Mouse (Mus musculus): ENCODE measurements around the gene Pla2g2f. TPM values are rescaled to one million over a fixed set of nuclear protein-coding genes. Genes with fewer than 3 reads are reported as not detected.

Pla2g2f gene
- polyA plus RNA-seq, 1 experiment from 2014 or later = not detected

DNA sequence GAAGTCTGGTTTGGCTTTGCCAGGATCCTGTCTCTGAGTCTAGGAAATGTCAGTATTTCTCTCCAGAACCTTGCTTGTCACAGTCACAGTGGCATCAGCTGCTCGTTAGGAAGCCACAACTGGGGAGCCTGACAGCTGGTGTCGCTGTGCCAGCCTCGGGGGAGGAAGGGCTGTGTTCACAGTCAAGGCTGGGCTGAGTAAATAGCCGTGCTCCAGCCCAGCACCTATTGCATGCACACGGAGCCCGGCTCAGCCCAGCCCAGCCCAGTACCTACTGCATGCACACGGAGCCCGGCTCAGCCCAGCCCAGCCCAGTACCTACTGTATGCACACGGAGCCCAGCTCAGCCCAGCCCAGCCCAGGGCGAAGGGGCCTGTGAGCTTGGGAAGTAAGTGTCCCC is 9.6 kb downstream of the Pla2g2f start:
- no peak overlapping the region for H3K27ac ChIP-seq (replicated peaks in 1 of 2; ENCODE audit: control insufficient read depth in 1 of 2, insufficient read depth in 1 of 2, low read depth in 2 of 2, low read length in 2 of 2)
- no peak for ATAC-seq (ENCODE audit: insufficient number of reproducible peaks, insufficient read depth, low FRiP score, low read depth)
- no peaks in the 10 kb centered on the region for H3K36me3 ChIP-seq (ENCODE audit: control insufficient read depth, insufficient read depth, low read length)
- no peak overlapping the region for H3K4me3 ChIP-seq (ENCODE audit: control insufficient read depth in 1 of 2, insufficient read depth in 1 of 2, low read depth in 1 of 2, low read length in 2 of 2)
- 62% methylated on average over 10 of the region's 10 CpGs for WGBS
- H3K9ac ChIP-seq (ENCODE audit: low read length) = no peak overlapping the region
- 0 out of 2 replicates have a peak, but pooled peaks cover 17% of the 10 kb centered on the region for H3K27me3 ChIP-seq (ENCODE audit: control insufficient read depth, insufficient read depth, low read length)
- H3K4me1 ChIP-seq (ENCODE audit: control insufficient read depth in 2 of 2, insufficient read depth in 2 of 2, low read length in 2 of 2) = no peaks in the 10 kb centered on the region
- no peaks in the 10 kb centered on the region for H3K9me3 ChIP-seq (ENCODE audit: control insufficient read depth, low read length)
- H3K4me2 ChIP-seq (ENCODE audit: low read length) = no peak overlapping the region

DNA sequence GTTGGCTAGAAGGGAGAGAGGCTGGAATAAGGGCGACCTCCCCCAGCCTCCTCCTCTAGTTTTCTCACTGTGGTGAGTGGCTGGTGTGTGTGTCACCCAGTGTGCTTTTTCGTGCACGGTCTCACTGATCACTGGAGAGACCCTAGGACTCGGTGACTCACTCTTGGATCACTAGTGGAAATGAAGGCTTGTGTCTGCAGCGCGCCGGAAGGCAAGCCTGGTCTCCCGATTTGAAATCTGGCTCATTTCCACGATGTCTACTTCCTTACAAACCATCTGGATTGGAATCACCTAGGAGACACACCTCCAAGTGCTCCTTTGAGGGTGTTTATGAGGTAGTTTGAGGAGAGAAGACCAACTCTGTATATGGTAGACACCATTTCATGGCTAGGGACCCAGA is 10.6 kb downstream of the Pla2g2f start:
- 82% methylated on average over 9 of the region's 9 CpGs for WGBS
- H3K9me3 ChIP-seq (ENCODE audit: control insufficient read depth, low read length) = no peaks in the 10 kb centered on the region
- no peak overlapping the region for H3K4me2 ChIP-seq (ENCODE audit: low read length)
- 0 out of 2 replicates have a peak, but pooled peaks cover 17% of the 10 kb centered on the region for H3K27me3 ChIP-seq (ENCODE audit: control insufficient read depth, insufficient read depth, low read length)
- no peak overlapping the region for H3K9ac ChIP-seq (ENCODE audit: low read length)
- H3K36me3 ChIP-seq (ENCODE audit: control insufficient read depth, insufficient read depth, low read length) = no peaks in the 10 kb centered on the region
- no peak overlapping the region for H3K27ac ChIP-seq (replicated peaks in 1 of 2; ENCODE audit: control insufficient read depth in 1 of 2, insufficient read depth in 1 of 2, low read depth in 2 of 2, low read length in 2 of 2)
- H3K4me1 ChIP-seq (ENCODE audit: control insufficient read depth in 2 of 2, insufficient read depth in 2 of 2, low read length in 2 of 2) = no peaks in the 10 kb centered on the region
- no peak overlapping the region for H3K4me3 ChIP-seq (ENCODE audit: control insufficient read depth in 1 of 2, insufficient read depth in 1 of 2, low read depth in 1 of 2, low read length in 2 of 2)
- no peak for ATAC-seq (ENCODE audit: insufficient number of reproducible peaks, insufficient read depth, low FRiP score, low read depth)

DNA sequence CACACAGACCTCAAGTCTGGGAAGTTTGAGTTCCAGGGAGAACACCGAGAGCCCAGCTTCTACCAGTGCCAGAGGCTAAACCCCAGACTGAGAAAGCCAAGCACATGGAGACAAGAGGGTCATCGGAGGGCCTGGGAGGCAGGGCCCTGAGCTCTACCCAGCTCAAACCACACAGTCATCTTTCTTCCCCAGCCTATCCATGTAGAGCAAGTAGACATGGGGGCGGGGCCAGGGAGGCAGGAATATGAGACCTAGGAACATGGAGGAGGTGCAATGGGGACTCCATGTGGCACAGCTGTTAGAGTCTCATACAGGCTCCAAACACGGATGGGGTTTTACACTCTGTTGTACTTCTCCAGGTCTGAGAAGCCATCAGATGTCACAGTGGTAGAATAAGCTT is 11.5 kb downstream of the Pla2g2f start:
- no peak for ATAC-seq (ENCODE audit: insufficient number of reproducible peaks, insufficient read depth, low FRiP score, low read depth)
- no peak overlapping the region for H3K4me2 ChIP-seq (ENCODE audit: low read length)
- H3K4me3 ChIP-seq (ENCODE audit: control insufficient read depth in 1 of 2, insufficient read depth in 1 of 2, low read depth in 1 of 2, low read length in 2 of 2) = no peak overlapping the region
- no peak overlapping the region for H3K27ac ChIP-seq (replicated peaks in 1 of 2; ENCODE audit: control insufficient read depth in 1 of 2, insufficient read depth in 1 of 2, low read depth in 2 of 2, low read length in 2 of 2)
- no peaks in the 10 kb centered on the region for H3K4me1 ChIP-seq (ENCODE audit: control insufficient read depth in 2 of 2, insufficient read depth in 2 of 2, low read length in 2 of 2)
- 70% methylated on average over 4 of the region's 4 CpGs for WGBS
- no peaks in the 10 kb centered on the region for H3K9me3 ChIP-seq (ENCODE audit: control insufficient read depth, low read length)
- H3K9ac ChIP-seq (ENCODE audit: low read length) = no peak overlapping the region
- 0 out of 2 replicates have a peak, but pooled peaks cover 17% of the 10 kb centered on the region for H3K27me3 ChIP-seq (ENCODE audit: control insufficient read depth, insufficient read depth, low read length)
- no peaks in the 10 kb centered on the region for H3K36me3 ChIP-seq (ENCODE audit: control insufficient read depth, insufficient read depth, low read length)

DNA sequence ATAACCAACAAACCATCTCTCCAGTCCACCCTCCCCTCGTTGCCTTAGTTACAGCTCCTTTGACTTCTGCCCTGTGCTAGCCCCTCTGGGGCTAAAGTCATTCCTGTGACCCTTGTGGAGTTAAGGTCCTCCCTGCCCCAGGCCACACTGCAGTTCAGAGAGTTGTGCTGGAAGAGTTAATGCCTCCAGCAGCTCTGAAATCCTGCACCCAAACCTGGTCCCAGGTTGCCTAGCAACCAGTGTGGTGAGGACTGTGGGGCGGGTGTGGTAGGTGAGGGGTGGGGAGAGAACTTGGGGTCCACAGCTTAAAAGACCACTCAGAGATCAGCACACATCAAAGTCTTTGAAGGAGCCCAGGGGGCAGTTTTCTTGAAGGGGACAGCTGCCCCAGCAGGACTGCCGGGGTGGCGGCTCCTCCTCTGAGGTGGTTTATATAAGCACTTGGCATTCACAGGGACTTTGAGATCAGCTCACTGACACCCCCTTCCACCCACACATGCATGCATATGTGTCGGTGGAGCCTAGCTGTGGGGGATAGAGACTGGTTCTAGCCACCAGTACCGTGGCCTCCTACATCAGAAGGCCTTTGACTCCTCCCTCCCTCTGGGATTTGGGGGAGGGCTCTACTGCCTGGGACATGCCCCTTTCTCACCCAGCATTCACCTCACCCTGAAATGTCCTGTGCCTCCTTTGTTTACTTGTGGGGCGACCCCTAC is 18.1 kb downstream of the Pla2g2f start:
- no peak overlapping the region for H3K27ac ChIP-seq (replicated peaks in 1 of 2; ENCODE audit: control insufficient read depth in 1 of 2, insufficient read depth in 1 of 2, low read depth in 2 of 2, low read length in 2 of 2)
- no peaks in the 10 kb centered on the region for H3K4me1 ChIP-seq (ENCODE audit: control insufficient read depth in 2 of 2, insufficient read depth in 2 of 2, low read length in 2 of 2)
- H3K9ac ChIP-seq (ENCODE audit: low read length) = no peak overlapping the region
- no peaks in the 10 kb centered on the region for H3K9me3 ChIP-seq (ENCODE audit: control insufficient read depth, low read length)
- no peak for ATAC-seq (ENCODE audit: insufficient number of reproducible peaks, insufficient read depth, low FRiP score, low read depth)
- H3K4me3 ChIP-seq (ENCODE audit: control insufficient read depth in 1 of 2, insufficient read depth in 1 of 2, low read depth in 1 of 2, low read length in 2 of 2) = no peak overlapping the region
- no peaks in the 10 kb centered on the region for H3K27me3 ChIP-seq (ENCODE audit: control insufficient read depth, insufficient read depth, low read length)
- no peaks in the 10 kb centered on the region for H3K36me3 ChIP-seq (ENCODE audit: control insufficient read depth, insufficient read depth, low read length)
- no peak overlapping the region for H3K4me2 ChIP-seq (ENCODE audit: low read length)
- 36% methylated on average over 7 of the region's 7 CpGs for WGBS

DNA sequence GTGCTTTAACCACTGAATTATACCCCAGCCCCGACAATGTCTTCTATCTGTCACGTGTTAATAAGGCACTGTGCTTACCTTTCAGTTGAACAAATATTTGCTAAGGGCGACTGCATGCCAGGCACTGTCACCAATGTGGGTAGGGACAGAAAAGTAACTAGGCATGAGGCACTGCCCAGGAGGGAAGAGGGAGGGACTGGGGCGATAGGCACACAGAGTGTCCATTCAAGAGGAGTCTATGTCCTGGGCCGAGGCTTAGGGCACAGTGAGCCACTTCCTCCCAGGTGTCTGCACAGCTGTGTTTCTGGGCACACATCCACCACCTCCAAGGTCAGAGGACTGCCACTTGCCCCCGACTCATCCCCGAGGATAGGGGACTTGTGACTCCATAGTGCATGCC is 20.4 kb downstream of the Pla2g2f start, which contains the start of gene Ubxn10:
Gene Ubxn10, minus strand, starts transcription at position 137 of the 400 bp plus-strand sequence.
- H3K27ac ChIP-seq (replicated peaks in 1 of 2; ENCODE audit: control insufficient read depth in 1 of 2, insufficient read depth in 1 of 2, low read depth in 2 of 2, low read length in 2 of 2) = no peak within 1 kb of the TSS

DNA sequence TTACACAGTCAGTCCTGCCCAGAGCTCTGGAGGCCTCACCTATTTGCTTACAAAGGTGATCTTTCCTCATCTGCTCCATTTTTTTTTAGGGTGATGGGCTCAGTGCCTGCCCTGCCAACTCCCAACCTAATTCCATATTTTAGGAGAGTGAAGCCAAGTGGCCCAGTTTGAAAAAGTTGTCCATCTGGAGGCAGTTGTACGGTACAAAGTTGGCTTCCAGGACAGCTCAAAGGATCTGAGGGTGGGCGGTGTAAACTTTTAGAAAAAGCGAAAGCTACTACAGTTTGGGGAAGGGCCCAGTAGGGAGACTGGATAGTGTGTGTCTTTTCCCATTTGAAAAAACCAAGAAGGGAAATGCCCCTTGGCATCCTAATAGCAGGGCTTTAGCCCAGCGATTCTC is 22.6 kb downstream of the Pla2g2f start:
- no peak overlapping the region for H3K4me3 ChIP-seq (ENCODE audit: control insufficient read depth in 1 of 2, insufficient read depth in 1 of 2, low read depth in 1 of 2, low read length in 2 of 2)
- no peak overlapping the region for H3K4me2 ChIP-seq (ENCODE audit: low read length)
- H3K9ac ChIP-seq (ENCODE audit: low read length) = no peak overlapping the region
- H3K27me3 ChIP-seq (ENCODE audit: control insufficient read depth, insufficient read depth, low read length) = no peaks in the 10 kb centered on the region
- WGBS = 95% methylated on average over 4 of the region's 4 CpGs
- ATAC-seq (ENCODE audit: insufficient number of reproducible peaks, insufficient read depth, low FRiP score, low read depth) = no peak
- no peaks in the 10 kb centered on the region for H3K36me3 ChIP-seq (ENCODE audit: control insufficient read depth, insufficient read depth, low read length)
- no peaks in the 10 kb centered on the region for H3K4me1 ChIP-seq (ENCODE audit: control insufficient read depth in 2 of 2, insufficient read depth in 2 of 2, low read length in 2 of 2)
- no peak overlapping the region for H3K27ac ChIP-seq (replicated peaks in 1 of 2; ENCODE audit: control insufficient read depth in 1 of 2, insufficient read depth in 1 of 2, low read depth in 2 of 2, low read length in 2 of 2)
- no peaks in the 10 kb centered on the region for H3K9me3 ChIP-seq (ENCODE audit: control insufficient read depth, low read length)

More for the DNA sequence above, 20.4 kb downstream of the Pla2g2f start, which contains the start of gene Ubxn10:
- Histone ChIP-seq H3K9ac (ENCODE audit: low read length) (no peak within 1 kb of the TSS), H3K4me1 (ENCODE audit: control insufficient read depth in 2 of 2, insufficient read depth in 2 of 2, low read length in 2 of 2) (no peaks in the 10 kb centered on the region), H3K36me3 (ENCODE audit: control insufficient read depth, insufficient read depth, low read length) (no peaks in the 10 kb centered on the region), H3K9me3 (ENCODE audit: control insufficient read depth, low read length) (no peaks in the 10 kb centered on the region), H3K27me3 (ENCODE audit: control insufficient read depth, insufficient read depth, low read length) (no peaks in the 10 kb centered on the region), H3K4me3 (ENCODE audit: control insufficient read depth in 1 of 2, insufficient read depth in 1 of 2, low read depth in 1 of 2, low read length in 2 of 2) (no peak within 1 kb of the TSS), H3K4me2 (ENCODE audit: low read length) (no peak within 1 kb of the TSS)
- ATAC-seq (ENCODE audit: insufficient number of reproducible peaks, insufficient read depth, low FRiP score, low read depth) = no peak
- WGBS = 69% methylated on average over 7 of the region's 7 CpGs

DNA sequence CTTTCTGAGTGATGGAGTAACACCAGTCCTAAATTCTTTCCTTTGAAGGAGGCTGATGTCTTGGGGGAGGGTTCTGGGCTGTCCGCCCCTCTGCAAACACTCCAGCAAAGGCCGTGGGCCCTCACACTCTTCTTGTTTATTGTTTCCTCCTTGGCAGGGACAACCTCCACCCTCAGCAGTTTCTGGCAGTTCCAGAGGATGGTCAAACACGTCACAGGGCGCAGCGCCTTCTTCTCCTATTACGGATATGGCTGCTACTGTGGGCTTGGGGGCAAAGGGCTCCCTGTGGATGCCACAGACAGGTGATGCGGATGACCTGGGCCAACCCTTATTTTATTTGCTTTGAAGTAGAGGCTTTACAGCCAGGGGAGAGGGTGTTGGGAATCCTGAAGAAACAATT is 23.3 kb downstream of the Pla2g2f start:
- H3K36me3 ChIP-seq (ENCODE audit: control insufficient read depth, insufficient read depth, low read length) = no peaks in the 10 kb centered on the region
- H3K4me2 ChIP-seq (ENCODE audit: low read length) = no peak overlapping the region
- ATAC-seq (ENCODE audit: insufficient number of reproducible peaks, insufficient read depth, low FRiP score, low read depth) = no peak
- H3K9ac ChIP-seq (ENCODE audit: low read length) = no peak overlapping the region
- 70% methylated on average over 7 of the region's 7 CpGs for WGBS
- H3K4me1 ChIP-seq (ENCODE audit: control insufficient read depth in 2 of 2, insufficient read depth in 2 of 2, low read length in 2 of 2) = peaks cover 0 to 2% of the 10 kb centered on the region in 2 experiments; a peak in 1 of 4 replicates
- no peak overlapping the region for H3K27ac ChIP-seq (replicated peaks in 1 of 2; ENCODE audit: control insufficient read depth in 1 of 2, insufficient read depth in 1 of 2, low read depth in 2 of 2, low read length in 2 of 2)
- H3K4me3 ChIP-seq (ENCODE audit: control insufficient read depth in 1 of 2, insufficient read depth in 1 of 2, low read depth in 1 of 2, low read length in 2 of 2) = no peak overlapping the region
- H3K9me3 ChIP-seq (ENCODE audit: control insufficient read depth, low read length) = no peaks in the 10 kb centered on the region
- H3K27me3 ChIP-seq (ENCODE audit: control insufficient read depth, insufficient read depth, low read length) = no peaks in the 10 kb centered on the region
